Mouse (Mus musculus) bone marrow macrophage, adult 2 months (primary cell): ENCODE data around the gene Slc39a5.

ENCODE experiments used
- CTCF ChIP-seq: IDR thresholded peaks from 2 replicates; pipeline ENCODE4 v1.5.1; 2012; ENCODE audit warnings: low read depth, mild to moderate bottlenecking, low read length, moderate library complexity
- POLR2A ChIP-seq: IDR thresholded peaks from 2 replicates; pipeline ENCODE4 v1.6.1; 2012; ENCODE audit warnings: mild to moderate bottlenecking, low read depth, low read length, borderline replicate concordance

- TF ChIP-seq CTCF = no peak
- no peak for TF ChIP-seq POLR2A
Measured at GRCm38 (mm10) chr10:128390366-128390765, 10.7 kb downstream of the Slc39a5 start.
